Mouse (Mus musculus) bone marrow macrophage, adult 2 months (primary cell): ENCODE data around the gene Map1b.

ENCODE experiments used
- CTCF ChIP-seq: IDR thresholded peaks from 2 replicates; pipeline ENCODE4 v1.5.1; 2012; ENCODE audit warnings: low read depth, mild to moderate bottlenecking, low read length, moderate library complexity
- POLR2A ChIP-seq: IDR thresholded peaks from 2 replicates; pipeline ENCODE4 v1.6.1; 2012; ENCODE audit warnings: mild to moderate bottlenecking, low read depth, low read length, borderline replicate concordance

DNA sequence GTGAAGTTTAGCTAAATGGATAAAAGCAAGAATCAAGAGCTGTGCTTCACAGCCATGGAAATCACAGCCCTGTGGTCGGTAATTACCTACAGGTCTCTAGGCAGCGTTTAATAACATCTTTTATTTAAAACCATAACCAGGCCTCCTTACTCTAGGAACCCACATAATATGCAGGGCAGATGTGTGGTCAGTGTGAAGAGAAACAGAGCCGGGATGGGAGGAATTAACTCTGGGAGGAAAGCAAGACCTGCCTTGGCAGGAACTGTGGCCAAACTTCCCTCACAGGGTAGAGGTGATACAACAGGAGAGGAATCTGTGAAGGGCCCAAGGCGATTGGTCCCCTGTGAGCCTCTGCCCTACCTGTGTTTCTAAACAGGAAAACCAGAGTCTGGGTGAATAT, 66.8 kb downstream of the Map1b start:
- TF ChIP-seq POLR2A (no peak), CTCF (no peak)
